Mouse (Mus musculus): ENCODE data around the gene Hmgcs1.

DNA sequence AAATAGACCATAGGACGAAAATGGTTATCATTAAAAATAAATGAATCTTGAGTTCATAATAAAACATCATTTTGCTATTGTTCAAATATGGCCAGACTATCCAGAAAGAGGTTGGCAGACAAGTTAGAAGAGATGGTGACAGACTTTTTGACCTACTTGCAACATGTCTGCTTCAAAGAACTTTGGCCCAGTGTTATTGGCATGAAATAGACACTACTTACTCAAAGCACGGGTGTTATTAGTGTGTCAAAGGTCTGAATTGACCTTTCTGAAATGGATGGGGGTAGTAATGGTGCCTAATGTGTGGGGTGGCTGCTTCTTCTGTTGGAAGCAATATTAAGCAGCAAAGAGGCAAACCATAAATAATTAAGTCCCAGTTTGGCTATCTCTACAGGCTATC lies 25.9 kb downstream of the Hmgcs1 start:
- TF ChIP-seq CTCF (IDR thresholded peaks at IDR 0.05; ENCODE audit: borderline replicate concordance, insufficient read depth, low read length) (no peak), POLR2A (IDR thresholded peaks at IDR 0.05; ENCODE audit: low read depth, low read length) (no peak)

Data from embryonic fibroblast, embryonic 13.5 days (primary cell).